Mouse (Mus musculus) left cerebral cortex, postnatal 4 days (tissue): ENCODE measurements around the gene Lrtm1. TPM values are rescaled to one million over a fixed set of nuclear protein-coding genes. Genes with fewer than 3 reads are reported as not detected.

ENCODE experiments used
- DNase-seq: peaks from one replicate; pipeline ENCODE4 v3.0.0-alpha.2; 2022
- intact Hi-C: fragments of 180-260 bp; cut with DNase I; formaldehyde crosslinking; loops from one replicate; pipeline ENCODE4 v1.15.1; 2025
- total RNA-seq, 2 experiments: library from RNA; stranded (reverse); gene quantifications; 2 replicates each; pipeline ENCODE4 v1.2.3; 2021

Gene Lrtm1
- not detected for total RNA-seq

DNA sequence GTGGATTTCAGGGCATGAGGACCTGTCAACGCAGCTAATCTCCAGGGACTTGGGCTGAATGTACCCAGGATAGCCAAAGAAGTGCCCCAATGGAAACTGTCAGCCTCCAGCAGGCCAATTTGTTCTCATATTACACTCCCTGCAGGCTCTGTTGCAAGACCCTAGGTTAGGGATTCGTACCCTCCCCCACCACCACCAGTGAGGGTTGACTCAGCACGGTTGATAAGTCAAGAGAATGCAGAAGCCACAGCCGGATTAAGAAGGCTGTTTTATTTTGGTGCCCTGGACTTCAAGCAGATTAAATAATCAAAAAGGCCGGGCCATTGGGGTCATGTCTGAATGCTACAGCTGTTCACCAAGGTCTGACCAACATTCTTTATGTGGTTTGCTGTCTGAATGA lies at the start of gene Lrtm1:
TSS of gene Lrtm1 (plus strand) at position 326 of the 400 bp plus-strand sequence.
- intact Hi-C loops = no loop called here

DNA sequence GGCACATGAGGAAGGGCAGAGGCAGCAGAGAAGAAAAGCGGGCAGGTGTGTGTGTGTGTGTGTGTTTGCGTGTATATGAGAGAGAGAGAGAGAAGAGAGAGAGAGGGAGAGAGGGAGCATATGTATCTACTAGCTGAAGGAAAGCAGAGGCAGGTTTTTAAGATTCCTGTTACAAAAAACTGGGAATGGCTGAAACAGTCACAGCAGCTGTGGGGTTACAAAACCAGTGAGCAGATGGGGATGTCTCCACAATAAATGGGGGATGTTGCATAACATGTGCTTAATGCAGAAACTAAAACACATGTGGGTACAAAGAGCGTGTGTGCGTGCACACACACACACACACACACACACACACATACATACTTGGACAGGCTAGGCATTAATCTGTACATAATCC lies 48.8 kb upstream of the Lrtm1 start:
- DNase-seq = no peak
- intact Hi-C loops = no loop called here

More for the DNA sequence above, at the start of gene Lrtm1:
- no peak for DNase-seq

DNA sequence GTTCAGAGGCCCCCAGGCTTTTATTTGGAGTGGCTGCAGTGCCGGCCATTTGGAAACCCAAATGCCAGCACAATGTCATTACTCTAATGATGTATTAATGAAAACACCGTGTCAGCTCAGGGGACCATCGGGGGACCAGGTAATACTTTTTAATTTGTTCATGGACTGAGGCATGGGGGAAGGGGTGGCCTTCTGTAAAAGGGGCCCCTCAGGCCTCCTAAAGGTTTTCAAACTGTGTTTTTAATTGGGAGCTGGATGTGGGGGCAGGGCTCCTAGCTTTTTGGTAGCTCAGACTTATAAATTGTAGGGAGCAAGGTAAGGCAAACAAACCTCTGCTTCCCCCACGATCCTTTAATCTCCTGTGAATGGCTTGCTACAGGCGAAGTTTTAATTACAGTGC lies 45.4 kb upstream of the Lrtm1 start:
- intact Hi-C loops = no loop called here
- DNase-seq = no peak

DNA sequence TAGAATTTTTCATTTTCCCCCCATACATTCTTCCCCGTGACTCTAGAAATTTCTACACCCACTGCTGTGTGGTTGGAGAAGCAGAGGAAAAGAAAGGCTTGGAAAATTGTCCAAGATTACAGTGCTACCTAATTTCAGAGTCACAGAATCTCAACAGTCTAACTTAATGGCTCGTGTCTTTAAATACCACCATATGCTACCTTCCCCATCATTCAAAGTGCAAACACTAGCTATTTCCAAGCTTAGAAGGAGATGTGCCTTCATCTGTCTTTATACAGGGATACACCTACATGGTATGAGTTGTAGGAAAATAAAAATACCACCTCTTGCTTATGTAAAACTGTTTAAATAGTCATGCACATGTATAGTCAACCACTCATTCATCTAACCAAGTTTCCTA lies 38.8 kb upstream of the Lrtm1 start:
- no peak for DNase-seq
- intact Hi-C loops = no loop called here

DNA sequence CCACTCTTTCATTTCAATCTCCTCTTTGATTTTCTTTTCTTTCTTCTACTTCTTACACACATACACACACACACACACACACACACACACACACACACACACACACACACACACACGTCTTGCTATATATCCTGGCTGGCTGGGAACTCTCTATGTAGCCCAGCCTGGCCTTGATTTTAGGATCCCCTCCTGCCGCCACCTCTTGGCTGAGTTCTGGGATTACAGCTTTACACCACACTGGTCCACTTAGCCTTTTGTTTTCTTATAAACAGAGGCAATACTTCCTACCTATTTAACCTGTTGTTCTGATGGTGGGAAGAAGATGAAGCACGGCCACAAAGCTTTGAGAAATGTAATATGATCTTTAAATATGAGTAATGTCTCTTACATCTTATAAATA lies 37.5 kb upstream of the Lrtm1 start:
- peak; percentile 36 for DNase-seq
- intact Hi-C loops = no loop called here

DNA sequence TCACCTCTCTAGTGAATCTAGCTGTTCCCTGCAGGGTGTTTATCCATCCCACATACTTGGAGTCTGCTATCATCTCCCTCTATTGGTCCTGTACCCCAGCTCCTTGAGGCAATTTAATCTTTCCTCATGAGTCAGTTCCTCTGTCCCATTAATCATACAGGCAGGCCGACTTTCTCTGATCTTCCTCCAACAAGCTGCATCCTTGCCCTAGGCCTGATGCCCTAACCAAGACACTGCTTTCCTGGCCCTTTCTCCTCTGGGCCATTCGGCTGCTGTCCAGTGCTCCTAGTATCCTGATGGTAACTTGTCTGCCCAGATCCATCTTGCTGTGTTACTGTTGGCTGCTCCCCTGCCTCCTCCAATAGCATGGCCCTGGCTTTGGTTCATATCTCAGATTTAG lies 33.7 kb upstream of the Lrtm1 start:
- intact Hi-C loops = no loop called here
- no peak for DNase-seq

DNA sequence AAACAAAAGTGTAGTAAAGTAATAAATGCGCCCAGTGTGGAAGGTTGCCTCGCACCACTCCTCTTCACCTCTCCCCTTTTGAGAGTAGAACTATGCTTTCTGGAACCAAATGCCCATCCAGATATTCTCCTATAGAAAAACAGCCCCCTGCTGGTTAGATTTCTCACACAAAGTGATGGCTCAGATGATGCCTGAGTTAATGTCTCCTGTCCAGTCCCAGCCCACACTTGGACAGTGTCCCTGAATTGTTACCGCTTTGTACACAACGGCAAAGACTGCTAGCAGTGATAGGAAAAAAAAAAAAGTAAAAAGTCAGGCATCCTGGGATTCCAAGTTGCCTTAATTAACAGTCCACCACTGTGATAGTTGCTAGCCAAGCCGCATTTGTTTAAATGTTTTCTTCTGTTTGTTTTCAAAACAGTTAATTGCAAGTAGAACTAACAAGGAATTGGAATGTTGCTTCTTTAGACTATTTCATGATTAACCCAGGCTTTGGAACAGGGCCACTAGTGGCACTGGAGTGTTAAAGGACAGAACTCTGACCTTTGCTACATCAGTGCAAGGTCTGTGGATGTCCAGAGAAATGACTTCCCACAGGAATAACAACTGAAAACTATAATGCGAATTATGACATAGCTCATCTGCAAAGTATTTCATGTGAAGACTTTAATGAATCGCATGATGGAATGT lies 29.7 kb upstream of the Lrtm1 start:
- intact Hi-C loops = no loop called here
- DNase-seq = no peak

DNA sequence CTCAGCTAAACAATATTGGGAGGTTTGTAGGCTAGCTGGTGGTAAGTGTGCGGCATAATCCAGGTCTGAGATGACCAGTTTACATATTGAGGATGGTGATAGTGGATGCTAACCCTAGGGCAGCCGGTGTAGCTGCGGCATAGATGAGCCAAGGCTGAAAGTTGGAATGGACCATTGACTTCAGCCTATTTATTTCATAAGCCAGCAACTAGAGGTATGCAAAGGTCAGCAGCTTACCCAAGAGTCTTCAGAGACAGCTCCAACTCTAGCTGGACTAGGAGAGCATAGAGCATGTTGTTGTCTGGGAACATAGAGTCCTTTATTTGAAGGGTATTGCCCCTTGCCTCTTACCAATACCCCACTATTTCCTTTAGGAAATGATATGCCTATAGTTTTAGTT lies 21.4 kb upstream of the Lrtm1 start:
- DNase-seq = no peak
- intact Hi-C loops = no loop called here

DNA sequence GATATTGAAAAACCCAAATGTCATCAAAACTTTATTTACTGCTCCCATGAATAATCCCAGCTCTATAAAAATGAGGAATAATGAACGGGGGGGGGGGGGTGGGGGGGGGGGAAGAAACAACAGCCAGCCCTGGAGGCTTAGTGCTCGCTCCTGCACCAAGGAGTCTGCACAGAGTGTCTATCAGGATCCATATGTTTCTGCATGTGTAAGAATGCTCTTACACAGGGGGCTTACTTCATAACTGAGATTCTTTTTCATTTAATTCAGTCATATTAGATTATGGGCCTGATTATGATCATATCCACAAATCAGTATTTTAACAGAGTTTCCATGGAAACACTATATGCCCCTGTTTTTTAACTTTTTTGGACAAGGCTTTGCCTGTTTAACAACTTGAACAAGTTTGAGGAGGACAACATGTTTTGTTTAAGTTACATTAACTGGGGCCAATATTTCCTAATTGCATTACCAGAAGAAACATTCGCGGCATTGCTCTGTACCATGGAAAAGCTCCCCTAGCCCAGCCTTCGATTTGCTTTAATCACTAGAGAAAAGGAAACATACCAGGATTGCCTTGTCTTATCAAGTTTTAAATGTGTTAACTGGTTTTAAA lies 12.7 kb upstream of the Lrtm1 start:
- DNase-seq = no peak
- intact Hi-C loops = no loop called here

DNA sequence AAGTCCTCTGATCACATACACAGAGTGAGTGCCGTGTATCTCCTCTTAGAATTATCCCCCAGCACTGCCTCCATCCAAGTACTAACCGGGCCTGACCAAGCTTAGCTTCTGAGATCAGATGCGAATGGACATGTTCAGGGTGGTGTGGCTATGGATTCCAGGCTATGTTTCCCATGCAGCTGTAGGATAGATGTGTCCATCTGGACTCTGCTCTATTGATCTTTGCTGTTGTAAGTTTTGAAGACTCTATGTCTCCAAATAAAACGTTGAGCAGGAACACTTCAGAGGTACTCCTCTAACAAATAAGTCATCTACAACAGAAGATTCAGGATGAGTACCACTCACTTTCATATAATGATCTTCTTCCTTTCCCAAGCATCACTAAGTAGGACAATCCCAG lies 8.4 kb upstream of the Lrtm1 start:
- intact Hi-C loops = no loop called here

DNA sequence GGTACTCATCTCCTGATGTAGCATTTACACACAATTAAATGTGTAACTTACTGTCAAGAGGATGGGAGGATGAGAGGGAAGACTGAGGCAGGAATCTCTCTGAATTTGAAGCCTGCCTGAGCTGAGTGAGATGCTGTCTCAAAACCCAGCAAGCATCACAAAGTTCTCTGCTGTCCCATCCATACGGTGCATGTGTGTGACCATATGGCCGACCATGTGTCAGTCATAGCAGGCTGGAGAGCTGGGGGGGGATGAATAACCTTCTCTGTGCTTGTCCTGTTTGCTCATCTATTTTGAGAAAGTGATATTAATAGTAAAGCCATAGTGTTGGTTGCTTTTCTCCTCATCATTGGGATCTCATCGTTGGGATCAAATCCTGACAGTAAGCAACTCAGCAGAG lies 4.8 kb upstream of the Lrtm1 start:
- intact Hi-C loops = no loop called here
- DNase-seq = no peak

More for the DNA sequence above, 8.4 kb upstream of the Lrtm1 start:
- DNase-seq = no peak

DNA sequence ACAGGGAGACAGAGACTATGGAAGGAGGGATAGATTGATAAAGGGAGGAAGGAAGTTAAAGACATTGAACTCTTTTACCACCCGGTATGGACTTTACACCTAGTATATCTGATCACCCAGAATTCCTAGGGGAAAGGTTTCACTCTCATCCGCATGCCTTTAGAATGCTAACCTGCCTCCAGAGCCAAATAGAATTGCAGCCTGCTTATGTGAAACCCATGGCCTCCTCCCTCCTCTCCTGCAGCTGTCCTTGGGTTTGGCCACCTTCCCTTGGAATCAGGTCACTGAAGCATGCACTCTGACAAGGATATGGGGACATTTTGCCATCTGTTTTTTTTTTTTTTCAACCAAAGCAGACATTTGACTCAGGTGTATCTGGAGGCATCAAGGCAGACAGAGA lies 3.3 kb upstream of the Lrtm1 start:
- intact Hi-C loops = no loop called here
- DNase-seq = peak; percentile 66

DNA sequence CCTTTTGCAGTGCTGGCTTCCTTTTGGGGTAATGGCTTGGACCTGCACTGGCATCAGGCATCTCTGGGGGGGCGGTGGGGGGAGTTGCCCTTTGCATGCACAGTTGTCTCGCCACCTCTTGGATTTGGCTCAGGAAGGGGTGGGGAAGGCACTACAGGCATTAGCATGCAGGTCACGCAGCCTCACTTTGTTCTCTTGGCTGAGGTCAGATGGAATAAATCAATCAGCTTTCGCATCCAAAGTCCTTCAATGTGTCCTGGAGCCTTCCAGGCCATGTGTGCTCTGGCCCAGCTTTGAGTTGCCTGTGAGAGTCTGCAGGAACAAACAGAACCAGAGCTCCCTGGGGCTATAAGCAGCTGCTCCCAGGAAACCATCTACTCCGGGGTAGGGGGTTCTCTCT lies 2.1 kb upstream of the Lrtm1 start:
- DNase-seq = peak; percentile 82
- intact Hi-C loops = no loop called here

DNA sequence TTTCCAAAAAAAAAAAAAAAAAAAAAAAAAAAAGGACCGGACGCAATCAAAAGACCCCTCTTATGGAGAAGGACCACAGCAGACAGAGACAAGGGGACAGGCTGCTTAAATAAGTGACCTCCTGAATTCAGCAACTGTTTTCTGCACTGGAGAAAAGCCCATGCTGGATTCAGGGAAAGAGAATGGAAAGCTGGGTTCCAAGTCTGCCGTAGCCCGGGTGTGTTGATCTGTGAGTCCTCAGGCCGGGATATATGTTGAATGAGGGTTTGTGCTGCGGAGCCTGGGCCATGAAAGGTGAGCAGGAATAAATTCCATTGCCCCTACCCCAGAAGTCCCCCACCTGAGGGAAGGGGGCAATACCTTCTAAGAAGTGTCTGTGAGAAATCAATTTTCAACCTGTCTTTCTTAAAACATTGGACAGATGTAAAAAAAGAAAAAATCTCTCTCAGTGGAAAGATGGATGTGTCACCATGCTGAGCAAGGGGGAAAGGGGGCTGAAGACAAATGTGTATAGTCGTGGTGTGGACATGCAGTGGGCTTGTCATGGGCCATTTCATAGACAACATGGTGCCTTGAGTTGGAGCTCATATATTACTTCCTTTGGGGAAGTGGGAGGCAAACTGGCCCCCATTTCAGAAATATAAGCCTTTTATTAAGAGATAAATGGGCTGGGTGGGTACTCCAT lies 450 bp downstream of the Lrtm1 start:
- intact Hi-C loops = no loop called here
- DNase-seq = no peak

DNA sequence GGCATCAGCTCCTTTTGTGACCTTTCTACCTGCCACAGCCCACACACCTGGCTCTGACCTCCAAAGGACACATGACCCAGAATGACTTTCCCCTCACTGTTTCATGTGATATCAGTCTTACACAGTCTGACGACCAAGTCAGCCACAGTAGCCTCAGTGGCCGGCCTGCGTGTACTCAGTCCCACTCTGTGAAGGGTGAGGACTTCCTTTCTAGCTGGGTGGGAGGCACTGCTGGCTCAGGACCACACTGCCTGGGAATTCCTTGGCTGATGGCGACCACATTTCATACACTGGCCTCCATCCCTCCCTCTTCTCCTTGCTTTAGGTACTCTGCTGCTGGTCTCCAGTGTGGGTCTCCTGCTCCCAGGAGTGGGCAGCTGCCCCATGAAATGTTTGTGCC lies 3.3 kb downstream of the Lrtm1 start:
- no peak for DNase-seq
- intact Hi-C loops = no loop called here

DNA sequence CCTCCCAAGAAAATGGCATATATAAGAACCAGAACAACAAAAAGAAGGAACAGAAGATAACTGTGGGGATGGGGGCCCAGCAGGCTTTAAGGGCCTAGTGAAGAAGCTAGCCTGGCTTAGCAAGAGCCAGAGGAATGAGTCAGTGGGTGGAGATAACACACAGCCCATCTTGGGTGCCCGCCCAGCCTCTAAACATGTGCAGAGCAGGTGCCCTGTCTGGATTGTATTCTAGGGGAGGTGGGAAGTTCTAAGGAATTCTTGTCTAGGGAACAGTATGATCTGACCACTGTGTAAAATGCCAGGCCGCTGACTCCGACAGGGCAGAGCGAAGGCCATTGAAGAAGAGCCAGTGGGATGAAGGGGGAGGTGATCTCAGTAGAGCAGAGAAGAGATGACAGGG lies 5.2 kb downstream of the Lrtm1 start:
- intact Hi-C loops = no loop called here
- no peak for DNase-seq

DNA sequence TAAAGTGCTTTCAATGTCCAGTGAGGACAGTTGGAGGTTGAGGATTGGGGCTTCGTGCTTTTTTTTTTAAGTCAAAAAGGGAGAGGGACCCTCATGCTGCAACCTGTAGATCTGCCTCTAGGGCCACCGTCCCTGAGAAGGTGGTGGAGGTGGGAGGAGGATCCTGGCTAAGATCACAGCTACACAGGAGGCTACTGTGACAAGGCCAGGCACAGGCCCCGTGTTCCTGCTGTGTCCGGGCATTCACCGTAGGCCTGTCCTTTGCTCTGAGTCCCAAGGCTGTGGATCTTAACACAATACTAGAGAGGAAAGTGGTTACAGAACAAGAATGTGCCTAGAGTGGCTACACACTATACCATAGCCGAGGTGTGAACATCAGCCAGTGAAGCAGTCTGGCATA lies 7.3 kb downstream of the Lrtm1 start:
- no peak for DNase-seq
- intact Hi-C loops = no loop called here

DNA sequence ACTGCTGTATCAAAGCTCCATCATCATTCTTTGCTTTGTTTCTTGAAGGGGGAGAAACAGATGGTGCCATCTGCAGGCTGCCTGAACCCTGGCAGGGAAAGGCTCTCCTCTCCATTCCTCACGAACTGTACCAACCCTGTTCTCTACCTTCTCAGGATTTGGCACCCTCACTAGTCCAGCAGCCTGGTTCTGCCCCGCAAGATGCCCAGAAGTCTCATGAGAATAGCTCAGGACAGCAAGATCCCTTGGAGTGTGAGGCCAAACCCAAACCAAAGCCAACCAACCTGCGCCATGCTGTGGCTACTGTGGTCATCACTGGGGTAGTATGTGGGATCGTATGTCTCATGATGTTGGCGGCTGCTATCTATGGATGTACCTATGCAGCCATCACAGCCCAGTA lies 9.3 kb downstream of the Lrtm1 start:
- intact Hi-C loops = no loop called here
- DNase-seq = no peak

DNA sequence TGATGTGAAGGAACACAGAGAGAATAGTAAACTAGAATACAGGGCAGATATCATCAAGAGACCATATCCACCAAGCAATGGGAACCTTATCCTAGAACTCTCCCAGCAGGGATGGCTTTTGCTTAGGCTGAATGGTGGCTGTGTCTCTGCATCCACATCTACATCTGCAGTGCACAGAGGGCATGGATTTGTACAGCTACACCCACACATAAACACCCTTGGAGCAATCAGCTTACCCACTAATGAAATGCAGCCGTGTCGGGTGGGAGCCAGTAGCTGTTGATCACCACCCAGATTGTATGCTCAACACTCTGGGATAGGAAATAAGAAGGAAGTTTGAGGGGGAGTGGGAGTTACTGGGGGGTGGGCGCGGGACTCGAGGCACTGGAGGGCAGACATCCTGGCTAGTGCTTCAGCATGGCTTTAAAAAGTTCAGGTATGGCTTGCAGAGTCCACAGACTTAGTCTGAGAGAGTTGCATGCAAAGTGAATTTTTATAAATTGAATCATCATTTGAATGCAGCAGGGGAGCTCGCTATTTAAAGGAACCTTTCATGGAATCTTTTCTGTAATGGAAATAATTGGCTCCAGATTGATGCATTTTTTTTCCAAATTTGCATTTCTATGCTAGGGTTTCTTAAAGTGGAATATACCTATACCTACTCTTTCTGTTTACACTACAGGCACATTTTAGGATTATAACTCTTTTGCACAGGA lies 10.5 kb downstream of the Lrtm1 start:
- intact Hi-C loops = no loop called here
- no peak for DNase-seq

DNA sequence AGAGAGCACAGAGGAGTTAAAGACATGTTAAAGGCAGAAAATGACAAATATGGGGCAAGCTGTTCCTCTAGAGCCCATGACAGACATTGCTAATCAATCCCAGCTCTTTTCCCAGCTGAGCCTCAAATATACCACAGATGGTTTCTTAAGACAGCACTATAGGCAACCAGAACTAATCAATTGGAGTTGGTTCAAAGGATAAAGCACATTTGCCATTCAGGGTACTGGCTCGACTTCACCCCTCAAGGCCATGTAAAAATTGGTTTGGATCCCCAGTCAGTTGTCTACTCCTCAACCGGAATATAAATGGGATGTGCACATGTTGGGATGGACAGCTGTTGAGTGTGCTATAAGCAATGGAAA lies 11.1 kb downstream of the Lrtm1 start:
- intact Hi-C loops = no loop called here

DNA sequence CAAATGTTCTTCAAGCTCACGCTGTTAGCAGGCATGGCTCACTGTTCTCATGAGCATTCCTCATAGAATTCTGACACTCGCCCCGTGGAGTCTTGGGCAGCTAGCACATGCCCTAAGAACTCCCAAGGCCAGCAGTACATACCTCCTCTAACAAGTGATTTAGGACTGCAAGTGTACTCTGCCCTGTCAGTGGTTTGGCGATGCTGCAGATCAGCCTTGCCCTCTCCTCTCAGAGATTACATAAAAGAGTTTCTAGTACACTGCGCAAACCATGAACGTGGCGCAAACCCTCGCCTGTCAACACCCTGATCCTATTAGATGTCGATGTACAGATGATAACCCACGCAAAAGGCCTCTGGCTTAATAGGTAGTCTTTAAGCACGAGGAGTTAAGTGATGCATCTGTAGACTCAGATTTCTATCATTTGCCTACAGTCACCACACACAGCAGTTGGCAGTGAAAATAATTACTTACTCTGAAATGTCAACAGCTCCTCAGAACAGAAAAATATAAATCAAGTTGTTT lies 11.9 kb downstream of the Lrtm1 start:
- DNase-seq = no peak
- intact Hi-C loops = no loop called here

More for the DNA sequence above, 11.1 kb downstream of the Lrtm1 start:
- DNase-seq = no peak
